Mouse (Mus musculus): ENCODE measurements around the gene Gamt. TPM values are rescaled to one million over a fixed set of nuclear protein-coding genes. Genes with fewer than 3 reads are reported as not detected.

Gamt gene
- polyA plus RNA-seq, 1 experiment: 19.7 TPM

- TF ChIP-seq POLR2A (IDR thresholded peaks at IDR 0.05; ENCODE audit: low read depth, low read length) (no peak), CTCF (IDR thresholded peaks at IDR 0.05; ENCODE audit: extremely low read depth, insufficient read depth, insufficient read length, insufficient replicate concordance) (no peak)
- 92% methylated on average over 6 of the region's 6 CpGs for WGBS
- no peak for DNase-seq (ENCODE audit: low read depth in 1 of 2, low spot score in 2 of 2)
- no peak overlapping the region for H3K4me3 ChIP-seq (ENCODE audit: extremely low read depth, insufficient read depth, insufficient read length)
- H3K27ac ChIP-seq (ENCODE audit: insufficient read depth, low read length): no peak overlapping the region
- no peaks in the 10 kb centered on the region for H3K27me3 ChIP-seq (ENCODE audit: control insufficient read depth, insufficient read depth, low read length)
- H3K4me1 ChIP-seq (ENCODE audit: control insufficient read depth, insufficient read depth, insufficient read length): peaks cover 8% of the 10 kb centered on the region
- peaks cover 24% of the 10 kb centered on the region for H3K36me3 ChIP-seq (ENCODE audit: control insufficient read depth, insufficient read depth, low read length)
These were observed 1.4 kb downstream of the Gamt start for GRCm38 (mm10) chr10:80259463-80259805.

- Histone ChIP-seq H3K36me3 (ENCODE audit: control insufficient read depth, insufficient read depth, low read length) (peaks cover 27% of the 10 kb centered on the region), H3K4me1 (ENCODE audit: control insufficient read depth, insufficient read depth, insufficient read length) (peaks cover 8% of the 10 kb centered on the region), H3K4me3 (ENCODE audit: extremely low read depth, insufficient read depth, insufficient read length) (no peak overlapping the region), H3K27me3 (ENCODE audit: control insufficient read depth, insufficient read depth, low read length) (no peaks in the 10 kb centered on the region), H3K27ac (ENCODE audit: insufficient read depth, low read length) (no peak overlapping the region)
- WGBS: 94% methylated on average over 14 of the region's 14 CpGs
- DNase-seq (ENCODE audit: low read depth in 1 of 2, low spot score in 2 of 2): no peak
- no peak for TF ChIP-seq POLR2A (IDR thresholded peaks at IDR 0.05; ENCODE audit: low read depth, low read length)
- TF ChIP-seq CTCF (IDR thresholded peaks at IDR 0.05; ENCODE audit: extremely low read depth, insufficient read depth, insufficient read length, insufficient replicate concordance): no peak
These were observed 1.9 kb downstream of the Gamt start for GRCm38 (mm10) chr10:80258752-80259462.

DNA sequence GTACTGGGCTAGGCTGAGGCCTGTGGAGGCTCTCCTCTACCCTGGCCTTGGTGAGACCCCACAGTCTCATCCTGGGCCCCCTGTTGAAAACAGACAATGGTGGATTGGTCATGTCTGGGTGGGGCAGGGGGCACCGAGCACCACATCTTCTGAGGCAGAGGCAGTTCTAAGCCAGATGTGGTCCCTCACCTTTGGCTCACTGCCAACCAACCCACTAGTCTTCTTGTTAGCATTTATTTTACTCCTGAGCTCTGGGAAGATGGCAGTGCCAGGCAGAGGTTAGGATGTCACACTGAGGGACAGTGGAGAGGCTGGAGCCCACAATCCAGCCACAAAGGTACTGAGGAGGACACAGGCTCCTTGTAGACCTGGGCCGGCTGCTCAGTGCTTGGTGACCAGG, 2.9 kb downstream of the Gamt start:
- H3K36me3 ChIP-seq (ENCODE audit: control insufficient read depth, insufficient read depth, low read length): peaks cover 30% of the 10 kb centered on the region
- no peak for TF ChIP-seq POLR2A (IDR thresholded peaks at IDR 0.05; ENCODE audit: low read depth, low read length)
- TF ChIP-seq CTCF (IDR thresholded peaks at IDR 0.05; ENCODE audit: extremely low read depth, insufficient read depth, insufficient read length, insufficient replicate concordance): no peak

GRCm38 (mm10) chr10:80255881-80256535, 4.8 kb downstream of the Gamt start:
- Histone ChIP-seq H3K27ac (ENCODE audit: insufficient read depth, low read length) (no peak overlapping the region), H3K36me3 (ENCODE audit: control insufficient read depth, insufficient read depth, low read length) (peaks cover 32% of the 10 kb centered on the region), H3K4me1 (ENCODE audit: control insufficient read depth, insufficient read depth, insufficient read length) (peaks cover 4% of the 10 kb centered on the region), H3K27me3 (ENCODE audit: control insufficient read depth, insufficient read depth, low read length) (no peaks in the 10 kb centered on the region), H3K4me3 (ENCODE audit: extremely low read depth, insufficient read depth, insufficient read length) (no peak overlapping the region)
- no peak for DNase-seq (ENCODE audit: low read depth in 1 of 2, low spot score in 2 of 2)
- 100% methylated on average over 5 of the region's 5 CpGs for WGBS
- TF ChIP-seq CTCF (IDR thresholded peaks at IDR 0.05; ENCODE audit: extremely low read depth, insufficient read depth, insufficient read length, insufficient replicate concordance): no peak
- TF ChIP-seq POLR2A (IDR thresholded peaks at IDR 0.05; ENCODE audit: low read depth, low read length): no peak

More for the DNA sequence above, 2.9 kb downstream of the Gamt start:
- 74% methylated on average over 2 of the region's 2 CpGs for WGBS
- H3K4me1 ChIP-seq (ENCODE audit: control insufficient read depth, insufficient read depth, insufficient read length): peaks cover 8% of the 10 kb centered on the region
- no peak overlapping the region; the same call in 1 of the 2 replicates for H3K27ac ChIP-seq (ENCODE audit: insufficient read depth, low read length)
- no peak for DNase-seq (ENCODE audit: low read depth in 1 of 2, low spot score in 2 of 2)
- no peaks in the 10 kb centered on the region for H3K27me3 ChIP-seq (ENCODE audit: control insufficient read depth, insufficient read depth, low read length)
- no peak overlapping the region for H3K4me3 ChIP-seq (ENCODE audit: extremely low read depth, insufficient read depth, insufficient read length)

DNA sequence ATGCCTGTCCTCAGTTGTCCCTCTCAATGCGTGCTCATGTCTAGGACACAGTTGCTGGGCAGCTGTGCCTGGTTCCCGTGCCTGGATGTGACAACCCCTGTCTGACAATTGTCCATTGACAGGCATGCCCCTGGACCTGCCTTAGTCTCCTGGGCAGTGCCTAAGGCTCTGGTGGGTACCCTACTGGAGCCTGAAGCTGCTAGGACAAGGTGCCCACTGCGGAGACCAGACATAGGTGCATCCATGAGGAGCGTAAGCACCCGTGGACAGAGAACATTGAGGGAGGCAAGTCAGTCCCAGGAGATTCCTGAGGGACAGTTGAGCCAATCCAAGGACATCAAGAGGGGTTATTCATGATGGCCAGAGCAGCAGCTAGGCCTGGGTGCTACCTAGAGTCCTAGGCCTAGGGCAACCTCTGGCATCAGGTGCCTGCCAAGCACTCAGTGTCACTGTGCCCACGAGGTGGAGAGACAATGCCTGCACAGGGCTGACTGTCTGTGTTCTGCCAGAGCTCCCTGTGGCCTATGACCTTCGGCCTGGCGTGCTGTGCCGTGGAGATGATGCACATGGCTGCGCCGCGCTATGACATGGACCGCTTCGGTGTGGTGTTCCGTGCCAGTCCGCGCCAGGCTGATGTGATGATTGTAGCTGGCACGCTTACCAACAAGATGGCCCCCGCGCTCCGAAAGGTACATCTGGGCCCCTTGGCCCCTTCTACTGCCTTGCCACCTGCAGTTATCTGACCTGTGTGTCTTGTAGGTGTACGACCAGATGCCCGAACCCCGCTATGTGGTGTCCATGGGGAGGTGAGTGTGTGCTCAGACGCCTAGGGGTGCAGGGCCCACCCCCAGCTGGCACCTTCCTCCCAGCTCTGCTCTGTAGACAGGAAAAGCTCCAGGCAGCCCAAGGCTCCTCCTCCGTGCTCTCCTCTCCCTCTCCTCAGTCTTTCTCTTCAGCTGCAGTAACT, 6.2 kb downstream of the Gamt start:
- no peak for DNase-seq (ENCODE audit: low read depth in 1 of 2, low spot score in 2 of 2)
- 96% methylated on average over 26 of the region's 26 CpGs for WGBS
- no peak for TF ChIP-seq POLR2A (IDR thresholded peaks at IDR 0.05; ENCODE audit: low read depth, low read length)
- TF ChIP-seq CTCF (IDR thresholded peaks at IDR 0.05; ENCODE audit: extremely low read depth, insufficient read depth, insufficient read length, insufficient replicate concordance): no peak
- Histone ChIP-seq H3K36me3 (ENCODE audit: control insufficient read depth, insufficient read depth, low read length) (peaks cover 32% of the 10 kb centered on the region), H3K27ac (ENCODE audit: insufficient read depth, low read length) (no peak overlapping the region), H3K4me1 (ENCODE audit: control insufficient read depth, insufficient read depth, insufficient read length) (peaks cover 4% of the 10 kb centered on the region; the same call in 1 of the 2 replicates), H3K27me3 (ENCODE audit: control insufficient read depth, insufficient read depth, low read length) (no peaks in the 10 kb centered on the region), H3K4me3 (ENCODE audit: extremely low read depth, insufficient read depth, insufficient read length) (no peak overlapping the region)

GRCm38 (mm10) chr10:80253551-80253950, 7.3 kb downstream of the Gamt start:
- no peak overlapping the region for H3K4me3 ChIP-seq (ENCODE audit: extremely low read depth, insufficient read depth, insufficient read length)
- H3K27me3 ChIP-seq (ENCODE audit: control insufficient read depth, insufficient read depth, low read length): no peaks in the 10 kb centered on the region
- no peak overlapping the region for H3K27ac ChIP-seq (ENCODE audit: insufficient read depth, low read length)
- peaks cover 32% of the 10 kb centered on the region for H3K36me3 ChIP-seq (ENCODE audit: control insufficient read depth, insufficient read depth, low read length)
- WGBS: 91% methylated on average over 6 of the region's 6 CpGs
- DNase-seq (ENCODE audit: low read depth in 1 of 2, low spot score in 2 of 2): no peak
- H3K4me1 ChIP-seq (ENCODE audit: control insufficient read depth, insufficient read depth, insufficient read length): peaks cover 4% of the 10 kb centered on the region; the same call in 1 of the 2 replicates
- TF ChIP-seq POLR2A (IDR thresholded peaks at IDR 0.05; ENCODE audit: low read depth, low read length): no peak
- no peak for TF ChIP-seq CTCF (IDR thresholded peaks at IDR 0.05; ENCODE audit: extremely low read depth, insufficient read depth, insufficient read length, insufficient replicate concordance)

Data from spleen, adult 2 months (tissue).